Mouse (Mus musculus) kidney, adult 2 months (tissue): ENCODE results near the gene Ccl20. TPM values are rescaled to one million over a fixed set of nuclear protein-coding genes. Genes with fewer than 3 reads are reported as not detected.

Experiments used
- DNase-seq: peaks from one replicate; pipeline ENCODE4 v3.0.0; 2021
- H3K27ac ChIP-seq: fragments of 200-500 bp; 2 replicates; pipeline ENCODE4 v1.5.1; 2012; ENCODE audit warnings: low read depth, low read length, control low read depth, inconsistent platforms; ENCODE audit not compliant: insufficient read depth
- H3K27me3 ChIP-seq: fragments of 200-500 bp; replicated peaks from 2 replicates; pipeline ENCODE4 v1.6.1; 2012; ENCODE audit warnings: mild to moderate bottlenecking, moderate library complexity, low read length, inconsistent platforms; ENCODE audit not compliant: control insufficient read depth, insufficient read depth
- H3K36me3 ChIP-seq: fragments of 200-500 bp; 2 replicates; pipeline ENCODE4 v1.6.1; 2012; ENCODE audit warnings: mild to moderate bottlenecking, moderate library complexity, low read length, inconsistent platforms; ENCODE audit not compliant: control insufficient read depth, insufficient read depth
- H3K4me1 ChIP-seq: fragments of 200-500 bp; 2 replicates; pipeline ENCODE4 v1.6.1; 2011; ENCODE audit warnings: low read length; ENCODE audit not compliant: control insufficient read depth, insufficient read depth
- H3K4me3 ChIP-seq: fragments of 200-500 bp; 2 replicates; pipeline ENCODE4 v1.5.1; 2011; ENCODE audit warnings: mild to moderate bottlenecking, low read depth, low read length, control low read depth; ENCODE audit not compliant: insufficient read depth
- CTCF ChIP-seq: fragments of 200-500 bp; conservative IDR thresholded peaks from 2 replicates; pipeline ENCODE4 v1.5.1; 2011; ENCODE audit warnings: low read depth, mild to moderate bottlenecking, control low read depth, low read length, moderate library complexity, mixed read lengths; ENCODE audit not compliant: insufficient read depth, insufficient read length
- POLR2A ChIP-seq: fragments of 200-500 bp; IDR thresholded peaks from one replicate; pipeline ENCODE4 v1.6.1; 2011; ENCODE audit warnings: low read depth, low read length, control low read depth
- WGBS: fragments of 180-500 bp; shearing (Covaris S2); methylation state at CpG from one replicate; pipeline ENCODE4 v1.1.7; 2018; 5-methylcytosine and 5-hydroxymethylcytosine counted together
- polyA plus RNA-seq: library from polyadenylated mRNA; depleted of rRNA; stranded (reverse); fragments of >200 nt; gene quantifications from 2 replicates; pipeline ENCODE4 v1.2.3, GENCODE M21; 2012

Gene Ccl20
- polyA plus RNA-seq, 1 experiment, result 0.27 TPM

DNA sequence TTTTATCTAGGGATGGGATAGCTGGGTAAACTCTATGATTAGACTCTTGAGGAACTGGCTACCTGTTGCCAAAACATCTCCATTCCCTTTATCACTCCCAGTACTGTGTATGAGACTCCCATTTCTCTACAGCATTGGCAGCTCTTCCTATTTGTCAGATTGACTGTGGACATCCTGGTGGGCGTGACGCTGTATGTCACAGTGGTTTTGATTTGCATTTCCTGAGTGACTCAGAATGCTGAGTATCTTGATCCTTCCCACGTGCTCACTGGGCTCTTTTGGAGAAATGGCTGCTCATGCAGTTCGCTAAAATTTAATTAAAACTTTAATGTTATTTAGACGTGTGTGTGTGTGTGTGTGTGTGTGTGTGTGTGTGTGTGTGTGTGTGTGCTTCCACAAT is 4.8 kb upstream of the Ccl20 start:
- Histone ChIP-seq H3K27ac (no peak overlapping the region), H3K27me3 (no peaks in the 10 kb centered on the region), H3K4me3 (no peak overlapping the region), H3K4me1 (no peaks in the 10 kb centered on the region), H3K36me3 (no peaks in the 10 kb centered on the region)
- TF ChIP-seq POLR2A, result no peak
- no peak for TF ChIP-seq CTCF
- DNase-seq, result no peak
- WGBS, result 43% methylated on average over 5 of the region's 5 CpGs

DNA sequence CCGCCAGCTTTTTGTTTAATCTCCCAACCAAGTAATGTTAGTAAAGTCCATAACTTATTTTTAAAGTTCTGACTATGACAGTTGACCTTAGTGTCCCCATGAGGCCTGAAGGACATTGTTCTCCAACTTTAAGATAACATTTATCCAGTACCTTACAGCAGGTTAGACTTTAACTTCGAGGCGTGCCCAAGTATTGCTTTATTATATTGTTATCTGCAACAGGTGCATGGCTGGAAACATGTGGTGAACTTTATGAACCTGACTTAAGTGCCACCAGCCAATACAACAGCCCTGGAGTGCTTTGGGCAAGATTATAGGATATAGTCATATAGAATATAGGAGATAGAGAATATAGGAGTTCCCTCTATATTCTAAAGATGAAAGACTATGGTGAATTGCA is 651 bp downstream of the Ccl20 start:
- H3K27me3 ChIP-seq, result no peaks in the 10 kb centered on the region
- DNase-seq, result no peak
- H3K27ac ChIP-seq, result no peak overlapping the region
- H3K4me3 ChIP-seq, result no peak overlapping the region
- no peaks in the 10 kb centered on the region for H3K4me1 ChIP-seq
- H3K36me3 ChIP-seq, result no peaks in the 10 kb centered on the region
- WGBS, result 86% methylated on average over 3 of the region's 3 CpGs
- TF ChIP-seq POLR2A, result no peak

DNA sequence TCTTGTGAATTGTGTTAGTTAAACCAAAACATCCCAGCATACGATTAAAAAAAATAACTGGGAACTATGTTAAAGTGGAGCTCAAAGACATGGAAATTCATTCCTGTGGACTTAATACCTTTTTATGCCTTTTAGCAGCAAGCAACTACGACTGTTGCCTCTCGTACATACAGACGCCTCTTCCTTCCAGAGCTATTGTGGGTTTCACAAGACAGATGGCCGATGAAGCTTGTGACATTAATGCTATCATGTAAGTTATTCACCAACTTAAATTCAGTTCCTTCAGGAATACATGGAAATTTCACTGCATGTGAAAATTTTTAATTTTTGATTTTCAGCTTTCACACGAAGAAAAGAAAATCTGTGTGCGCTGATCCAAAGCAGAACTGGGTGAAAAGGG is 1.1 kb downstream of the Ccl20 start:
- H3K4me1 ChIP-seq, result no peaks in the 10 kb centered on the region
- WGBS, result 86% methylated on average over 7 of the region's 7 CpGs
- no peak overlapping the region for H3K27ac ChIP-seq
- no peak overlapping the region for H3K4me3 ChIP-seq
- TF ChIP-seq CTCF, result no peak
- no peak for DNase-seq
- H3K36me3 ChIP-seq, result no peaks in the 10 kb centered on the region
- no peaks in the 10 kb centered on the region for H3K27me3 ChIP-seq

DNA sequence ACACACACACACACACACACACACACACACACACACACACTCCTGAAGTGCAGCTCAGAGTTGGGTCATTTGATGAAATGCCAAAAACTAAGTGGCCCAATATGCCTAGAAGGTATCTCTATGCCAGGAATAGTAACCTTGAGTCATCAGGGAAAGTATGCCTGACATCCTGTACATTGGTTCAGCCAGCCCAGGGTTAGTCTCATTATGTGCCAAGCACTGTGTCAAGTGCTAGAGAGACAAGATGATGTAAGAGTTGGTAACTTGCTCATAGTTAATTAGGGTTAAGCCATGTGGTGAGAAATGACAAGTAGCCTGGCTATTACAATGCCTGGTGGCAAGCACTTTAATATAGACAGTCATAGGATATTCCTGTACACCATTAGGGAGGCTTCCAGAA is 3.3 kb downstream of the Ccl20 start:
- H3K4me1 ChIP-seq, result no peaks in the 10 kb centered on the region
- no peak for TF ChIP-seq POLR2A
- TF ChIP-seq CTCF, result no peak
- H3K27me3 ChIP-seq, result no peaks in the 10 kb centered on the region
- H3K36me3 ChIP-seq, result no peaks in the 10 kb centered on the region
- H3K4me3 ChIP-seq, result no peak overlapping the region
- H3K27ac ChIP-seq, result no peak overlapping the region
- no peak for DNase-seq

DNA sequence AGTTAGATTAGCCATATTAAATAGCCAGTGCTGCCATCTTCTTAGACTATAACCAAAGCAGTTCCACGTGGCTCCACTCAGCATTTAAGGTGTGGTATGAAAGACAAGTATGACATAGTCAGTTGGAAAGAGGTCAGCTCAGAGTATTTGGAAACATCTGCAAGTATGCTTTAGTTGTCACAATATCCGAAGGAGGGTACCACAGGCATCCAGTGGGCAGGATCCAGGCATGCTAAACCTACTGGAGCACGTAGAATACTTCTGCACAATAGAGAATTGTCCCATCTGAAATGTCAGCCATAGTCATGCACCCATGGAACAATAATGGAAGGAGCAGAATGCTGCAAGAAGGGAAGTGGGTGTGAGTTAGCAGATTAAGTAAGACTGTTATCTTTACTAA is 3.7 kb downstream of the Ccl20 start:
- no peaks in the 10 kb centered on the region for H3K27me3 ChIP-seq
- TF ChIP-seq POLR2A (no peak), CTCF (no peak)
- H3K27ac ChIP-seq, result no peak overlapping the region
- 64% methylated on average over 3 of the region's 3 CpGs for WGBS
- no peaks in the 10 kb centered on the region for H3K4me1 ChIP-seq
- H3K4me3 ChIP-seq, result no peak overlapping the region
- DNase-seq, result no peak
- H3K36me3 ChIP-seq, result no peaks in the 10 kb centered on the region

DNA sequence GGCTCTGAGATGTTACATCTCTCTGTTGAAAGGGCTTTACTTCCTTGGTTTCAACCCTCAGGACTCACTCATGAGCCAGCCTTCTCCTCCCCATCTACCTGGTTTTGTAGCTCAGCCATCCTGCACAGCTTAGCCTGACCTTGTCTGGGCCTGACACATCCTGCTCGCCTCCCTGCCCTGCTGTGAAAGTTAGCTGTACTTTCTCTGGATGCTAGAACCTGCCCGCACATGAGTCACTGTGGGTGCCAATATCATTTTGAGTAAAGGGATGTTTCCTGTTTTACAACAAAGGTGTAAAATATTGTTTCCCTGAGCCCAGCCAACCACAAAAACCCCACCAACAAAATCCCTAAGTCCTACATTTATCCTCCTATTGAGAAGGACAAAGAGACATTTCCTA is 6.6 kb downstream of the Ccl20 start:
- TF ChIP-seq POLR2A (no peak), CTCF (no peak)
- no peaks in the 10 kb centered on the region for H3K27me3 ChIP-seq
- H3K27ac ChIP-seq, result no peak overlapping the region
- H3K4me1 ChIP-seq, result no peaks in the 10 kb centered on the region
- no peaks in the 10 kb centered on the region for H3K36me3 ChIP-seq
- DNase-seq, result no peak
- WGBS, result 75% methylated on average over 2 of the region's 2 CpGs
- no peak overlapping the region for H3K4me3 ChIP-seq

DNA sequence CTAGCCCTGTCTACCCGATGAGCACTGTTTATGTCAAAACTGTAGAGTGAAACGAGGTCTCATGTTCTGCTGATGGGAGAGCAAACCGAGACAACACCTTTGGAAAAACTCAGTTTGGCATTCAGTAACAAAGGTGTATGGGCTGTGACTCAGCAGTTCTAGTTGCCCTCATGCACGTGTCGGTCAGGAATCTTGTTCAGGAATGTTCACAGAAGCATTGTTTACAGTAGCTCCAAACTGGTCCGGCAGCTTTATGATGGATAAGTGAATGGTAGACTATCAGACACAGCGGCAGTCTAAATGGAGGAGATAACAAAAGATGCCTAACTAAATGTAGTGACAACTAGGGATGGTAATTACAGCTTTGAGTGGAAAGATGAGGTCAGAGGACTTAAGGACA is 19.3 kb downstream of the Ccl20 start:
- H3K27ac ChIP-seq, result no peak overlapping the region
- H3K27me3 ChIP-seq, result no peaks in the 10 kb centered on the region
- H3K36me3 ChIP-seq, result no peaks in the 10 kb centered on the region
- peak; percentile 11 for DNase-seq
- no peak overlapping the region for H3K4me3 ChIP-seq
- no peak for TF ChIP-seq POLR2A
- TF ChIP-seq CTCF, result no peak
- WGBS, result 55% methylated on average over 7 of the region's 7 CpGs
- 0 out of 2 replicates have a peak, but pooled peaks cover 3% of the 10 kb centered on the region for H3K4me1 ChIP-seq

DNA sequence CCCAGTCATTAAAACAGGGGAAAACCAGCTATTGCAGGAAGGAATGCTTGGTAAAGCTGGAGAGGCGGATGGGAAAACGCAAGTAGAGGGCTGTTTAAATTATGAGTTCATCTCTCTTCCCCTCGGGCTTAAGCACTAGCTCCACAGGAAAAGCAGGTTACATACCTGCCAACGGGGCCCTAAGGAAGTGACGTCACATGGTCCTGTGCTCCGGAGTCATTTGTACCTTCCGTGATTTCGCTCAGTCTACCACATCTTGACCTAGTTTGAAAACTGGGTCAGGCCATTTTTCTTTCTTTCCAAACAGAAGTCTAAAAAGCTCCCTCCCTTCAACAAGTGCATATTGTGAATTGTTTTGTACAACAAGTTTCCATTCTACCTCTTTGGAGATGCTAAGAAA is 21.3 kb downstream of the Ccl20 start:
- no peaks in the 10 kb centered on the region; the same call in 1 of the 2 replicates for H3K27me3 ChIP-seq
- H3K36me3 ChIP-seq, result no peaks in the 10 kb centered on the region
- DNase-seq, result no peak
- 65% methylated on average over 8 of the region's 8 CpGs for WGBS
- H3K4me1 ChIP-seq, result 0 out of 2 replicates have a peak, but pooled peaks cover 3% of the 10 kb centered on the region
- H3K4me3 ChIP-seq, result no peak overlapping the region
- H3K27ac ChIP-seq, result no peak overlapping the region
- TF ChIP-seq CTCF (no peak), POLR2A (no peak)
